Mouse (Mus musculus) lung, adult 18-20 months (tissue): ENCODE data around the gene Kcnj9.

Experiments used
- DNase-seq, 2 experiments: peaks; one replicate each; pipeline ENCODE4 v3.0.0; 2022; ENCODE audit warnings: mixed read lengths in 2 of 2

Gene Kcnj9

GRCm38 (mm10) chr1:172311921-172312767 is 17.0 kb downstream of the Kcnj9 start:
- peak; percentile 89 to 94 for DNase-seq

- peak; percentile 85 to 91 for DNase-seq
Measured at GRCm38 (mm10) chr1:172311248-172311906, 17.7 kb downstream of the Kcnj9 start.

- peak; percentile 88 to 93 for DNase-seq
Measured at GRCm38 (mm10) chr1:172309699-172310398, 19.3 kb downstream of the Kcnj9 start.

- no peak for DNase-seq
Measured at GRCm38 (mm10) chr1:172308409-172308808, 20.7 kb downstream of the Kcnj9 start.

- DNase-seq = peak; percentile 66 to 81
Measured at GRCm38 (mm10) chr1:172307936-172308335, 21.2 kb downstream of the Kcnj9 start.

GRCm38 (mm10) chr1:172306885-172307284 is 22.2 kb downstream of the Kcnj9 start:
- DNase-seq = no peak

GRCm38 (mm10) chr1:172306196-172306595 is 22.9 kb downstream of the Kcnj9 start:
- no peak for DNase-seq

- DNase-seq = no peak
Measured at GRCm38 (mm10) chr1:172305635-172306034, 23.5 kb downstream of the Kcnj9 start.

GRCm38 (mm10) chr1:172305153-172305552 is 24.0 kb downstream of the Kcnj9 start:
- DNase-seq = no peak

GRCm38 (mm10) chr1:172304443-172304842 is 24.7 kb downstream of the Kcnj9 start:
- DNase-seq = no peak

GRCm38 (mm10) chr1:172302851-172303250 is 26.3 kb downstream of the Kcnj9 start:
- DNase-seq = no peak

- DNase-seq = no peak
Measured at GRCm38 (mm10) chr1:172302311-172302710, 26.8 kb downstream of the Kcnj9 start.

- DNase-seq = no peak
Measured at GRCm38 (mm10) chr1:172301180-172301579, 27.9 kb downstream of the Kcnj9 start.

- DNase-seq = no peak
Measured at GRCm38 (mm10) chr1:172300247-172300646, 28.9 kb downstream of the Kcnj9 start.

- no peak for DNase-seq
Measured at GRCm38 (mm10) chr1:172299528-172299927, 29.6 kb downstream of the Kcnj9 start.

GRCm38 (mm10) chr1:172297611-172298537 is 31.2 kb downstream of the Kcnj9 start, which contains the start of gene Atp1a2:
Gene Atp1a2, minus strand, starts transcription at chr1:172298064.
- DNase-seq = peak; percentile 42 to 49

GRCm38 (mm10) chr1:172296816-172297510 is 32.2 kb downstream of the Kcnj9 start:
- peak in 1 of 2 experiments; percentile 49 for DNase-seq

- no peak for DNase-seq
Measured at GRCm38 (mm10) chr1:172295751-172296197, 33.3 kb downstream of the Kcnj9 start.

GRCm38 (mm10) chr1:172293449-172293848 is 35.7 kb downstream of the Kcnj9 start:
- DNase-seq = no peak

GRCm38 (mm10) chr1:172292880-172293279 is 36.2 kb downstream of the Kcnj9 start:
- DNase-seq = no peak

- DNase-seq = no peak
Measured at GRCm38 (mm10) chr1:172289617-172289946, 39.5 kb downstream of the Kcnj9 start.
